Mouse (Mus musculus) limb, embryonic 15.5 days (tissue): ENCODE data around the gene Ankrd13b. TPM values are rescaled to one million over a fixed set of nuclear protein-coding genes. Genes with fewer than 3 reads are reported as not detected.

ENCODE experiments used
- ATAC-seq: fragments of 200-750 bp; cut with Nextera tagmentation; 2 replicates; pipeline ENCODE4 v1.8.0; 2017; ENCODE audit warnings: low read depth, moderate TSS enrichment; ENCODE audit not compliant: insufficient number of reproducible peaks, low FRiP score, low TSS enrichment
- H3K27ac ChIP-seq: fragments of 300-500 bp; sonication (generic); 2 replicates; pipeline ENCODE4 v1.5.1; 2015; ENCODE audit warnings: moderate library complexity, mild to moderate bottlenecking, inconsistent platforms
- H3K27me3 ChIP-seq: fragments of 300-500 bp; sonication (generic); 2 replicates; pipeline ENCODE4 v1.6.1; 2015; ENCODE audit warnings: inconsistent platforms
- H3K36me3 ChIP-seq: fragments of 300-500 bp; sonication (generic); 2 replicates; pipeline ENCODE4 v1.6.1; 2015; ENCODE audit warnings: inconsistent platforms
- H3K4me1 ChIP-seq: fragments of 300-500 bp; sonication (generic); 2 replicates; pipeline ENCODE4 v1.6.1; 2015; ENCODE audit warnings: inconsistent platforms
- H3K4me2 ChIP-seq: fragments of 300-500 bp; sonication (generic); 2 replicates; pipeline ENCODE4 v1.6.1; 2015; ENCODE audit warnings: mild to moderate bottlenecking, inconsistent platforms
- H3K4me3 ChIP-seq: fragments of 300-500 bp; sonication (generic); 2 replicates; pipeline ENCODE4 v1.5.1; 2015; ENCODE audit warnings: mild to moderate bottlenecking, inconsistent platforms
- H3K9ac ChIP-seq: fragments of 300-500 bp; sonication (generic); 2 replicates; pipeline ENCODE4 v1.6.1; 2015; ENCODE audit warnings: inconsistent platforms
- H3K9me3 ChIP-seq: fragments of 300-500 bp; sonication (generic); 2 replicates; pipeline ENCODE4 v1.6.1; 2016; ENCODE audit warnings: inconsistent platforms
- WGBS: fragments of 180-500 bp; shearing (Covaris S2); methylation state at CpG from one replicate; pipeline ENCODE4 v1.1.7; 2015; 5-methylcytosine and 5-hydroxymethylcytosine counted together
- polyA plus RNA-seq: library from polyadenylated mRNA; unstranded; fragments of >200 nt; fragmentation: Nextera tagmentation; extraction: Ambion mirVana; gene quantifications from 2 replicates; pipeline ENCODE4 v1.2.1, GENCODE M21; 2015

Ankrd13b gene
- polyA plus RNA-seq, 1 experiment from 2014 or later = 7.2 TPM

GRCm38 (mm10) chr11:77464684-77465083, 24.8 kb downstream of the Ankrd13b start:
- 55% methylated on average over 4 of the region's 4 CpGs for WGBS

DNA sequence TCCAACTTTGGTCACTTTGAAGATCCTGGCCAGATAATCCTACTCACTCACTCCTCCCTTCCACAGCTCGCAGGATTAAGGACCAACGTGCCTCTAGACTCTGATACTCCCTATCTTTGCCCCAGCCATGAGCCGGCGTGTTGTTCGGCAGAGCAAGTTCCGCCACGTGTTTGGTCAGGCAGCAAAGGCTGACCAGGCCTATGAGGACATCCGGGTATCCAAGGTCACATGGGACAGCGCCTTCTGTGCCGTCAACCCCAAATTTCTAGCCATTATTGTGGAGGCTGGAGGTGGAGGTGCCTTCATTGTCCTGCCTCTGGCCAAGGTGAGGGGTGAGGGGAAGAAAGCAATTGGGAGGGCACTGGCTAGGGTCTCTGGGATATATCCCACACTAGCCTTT, 25.7 kb downstream of the Ankrd13b start:
- no peaks in the 10 kb centered on the region for H3K36me3 ChIP-seq

More at GRCm38 (mm10) chr11:77464684-77465083, 24.8 kb downstream of the Ankrd13b start:
- Histone ChIP-seq H3K4me3 (no peak overlapping the region), H3K27ac (no peak overlapping the region), H3K4me2 (no peak overlapping the region), H3K9ac (no peak overlapping the region), H3K36me3 (no peaks in the 10 kb centered on the region), H3K27me3 (peaks cover 92% of the 10 kb centered on the region), H3K4me1 (peaks cover 27% of the 10 kb centered on the region), H3K9me3 (no peaks in the 10 kb centered on the region)
- ATAC-seq = no peak

GRCm38 (mm10) chr11:77463101-77463445, 26.4 kb downstream of the Ankrd13b start:
- Histone ChIP-seq H3K4me2 (peak overlapping the region; percentile 99), H3K4me1 (peaks cover 26% of the 10 kb centered on the region), H3K27me3 (peaks cover 77% of the 10 kb centered on the region), H3K4me3 (peak overlapping the region; percentile 57), H3K9ac (no peak overlapping the region), H3K36me3 (no peaks in the 10 kb centered on the region), H3K9me3 (no peaks in the 10 kb centered on the region), H3K27ac (no peak overlapping the region)
- 37% methylated on average over 8 of the region's 8 CpGs for WGBS
- no peak for ATAC-seq

More for the DNA sequence above, 25.7 kb downstream of the Ankrd13b start:
- no peak overlapping the region for H3K9ac ChIP-seq
- no peak overlapping the region for H3K4me3 ChIP-seq
- WGBS = 76% methylated on average over 10 of the region's 10 CpGs
- no peak overlapping the region for H3K27ac ChIP-seq
- no peaks in the 10 kb centered on the region for H3K9me3 ChIP-seq
- H3K4me2 ChIP-seq = no peak overlapping the region
- ATAC-seq = no peak
- H3K4me1 ChIP-seq = peaks cover 27% of the 10 kb centered on the region
- peaks cover 84% of the 10 kb centered on the region for H3K27me3 ChIP-seq

DNA sequence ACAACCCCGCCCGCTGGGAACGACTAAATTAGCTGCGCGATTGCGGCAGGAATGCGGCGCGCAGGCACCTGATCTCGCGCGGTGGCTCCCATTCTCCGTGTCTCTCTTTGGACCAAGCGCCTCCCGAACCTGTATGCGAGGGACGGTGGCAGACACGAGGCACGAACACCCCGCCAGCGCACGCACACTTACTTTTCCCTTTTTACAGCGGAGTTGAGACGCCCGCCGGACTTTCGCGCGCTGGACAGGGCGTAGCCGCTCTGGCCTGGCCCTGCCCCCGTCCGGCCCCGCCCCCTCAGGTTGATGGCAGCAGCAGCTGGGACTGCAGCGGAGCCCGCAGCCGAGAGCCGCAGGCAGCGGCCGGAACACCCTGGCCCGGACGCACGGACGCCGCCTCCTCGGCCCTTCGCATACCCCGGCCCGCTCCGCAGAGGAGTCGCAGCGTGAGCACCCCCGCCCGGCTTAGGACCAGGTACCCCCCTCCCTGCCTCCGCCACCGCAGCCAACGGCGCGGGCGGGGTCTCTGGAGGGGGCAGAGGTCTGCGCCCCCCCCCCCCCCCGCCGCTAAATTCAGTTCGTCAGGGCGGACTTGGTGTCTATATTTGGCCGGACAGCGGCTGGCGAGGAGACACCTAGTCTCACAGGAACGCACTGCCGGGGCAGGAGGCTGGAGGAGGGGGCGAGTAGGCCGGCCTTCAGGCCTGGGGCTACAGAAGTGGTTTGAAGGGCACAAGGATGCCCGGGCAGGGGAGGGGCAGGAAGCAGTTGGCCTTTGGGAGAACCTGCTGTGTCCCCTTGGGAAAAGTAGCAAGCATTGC, 27.0 kb downstream of the Ankrd13b start, which contains the start of gene Coro6:
Gene Coro6 (plus strand): TSS at position 129 of the 818 bp plus-strand sequence.
- Histone ChIP-seq H3K9ac (peak within 1 kb of the TSS; percentile 31; the same call in 1 of the 2 replicates), H3K4me1 (peaks cover 20% of the 10 kb centered on the region), H3K4me2 (peak within 1 kb of the TSS; percentile 99), H3K27me3 (peaks cover 71% of the 10 kb centered on the region), H3K27ac (no peak within 1 kb of the TSS), H3K9me3 (no peaks in the 10 kb centered on the region), H3K4me3 (peak within 1 kb of the TSS; percentile 57), H3K36me3 (no peaks in the 10 kb centered on the region)
- WGBS = under 1% methylated on average over 71 of the region's 73 CpGs
- peak; percentile 20; the same call in 1 of the 2 replicates for ATAC-seq

DNA sequence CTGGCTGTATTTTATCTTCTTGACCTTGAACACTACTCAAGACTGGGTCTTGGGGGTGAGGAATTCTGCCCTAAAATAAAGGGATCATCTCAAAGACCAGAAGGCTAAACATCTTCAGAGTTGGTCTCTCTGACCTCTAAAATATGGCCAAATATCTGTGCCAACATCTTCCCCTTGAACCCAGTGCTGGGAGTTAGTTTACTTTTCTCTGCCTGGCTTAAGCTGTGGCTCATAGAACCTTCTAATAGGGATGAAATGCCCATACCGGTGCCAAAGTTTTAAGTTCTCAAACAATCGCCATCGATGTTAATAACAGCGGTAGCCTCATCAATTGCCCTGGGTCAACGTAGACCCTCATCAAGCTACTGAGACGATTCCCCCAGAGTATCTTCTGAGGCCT, 27.6 kb downstream of the Ankrd13b start:
- Histone ChIP-seq H3K27me3 (peaks cover 65% of the 10 kb centered on the region), H3K36me3 (no peaks in the 10 kb centered on the region), H3K4me3 (peak overlapping the region; percentile 57), H3K9ac (peak overlapping the region; percentile 31; the same call in 1 of the 2 replicates), H3K27ac (no peak overlapping the region), H3K9me3 (no peaks in the 10 kb centered on the region), H3K4me2 (peak overlapping the region; percentile 99), H3K4me1 (peaks cover 14% of the 10 kb centered on the region)
- ATAC-seq = no peak
- WGBS = 6% methylated on average over 6 of the region's 6 CpGs

DNA sequence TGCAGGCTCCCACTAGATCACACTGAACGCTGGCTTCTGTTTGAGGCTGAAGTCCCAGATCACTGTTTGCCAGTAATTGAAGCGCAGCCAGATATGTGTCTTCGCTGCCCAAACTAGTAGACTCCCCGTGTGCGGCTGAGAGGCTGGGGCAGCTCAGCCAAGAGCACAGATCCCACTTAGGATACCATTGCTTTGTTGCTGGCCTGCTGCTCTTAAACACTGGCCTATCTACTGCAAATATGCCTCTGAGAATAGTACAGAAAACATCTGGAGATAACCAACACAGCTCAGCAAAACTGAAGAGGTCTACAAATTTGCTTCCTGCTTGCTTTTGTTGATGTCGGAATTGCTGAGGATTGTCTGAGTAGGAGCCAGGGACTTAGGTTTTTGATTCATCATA, 32.6 kb downstream of the Ankrd13b start:
- Histone ChIP-seq H3K9me3 (no peaks in the 10 kb centered on the region), H3K36me3 (peaks cover 19% of the 10 kb centered on the region), H3K9ac (no peak overlapping the region), H3K4me1 (peaks cover under 1% of the 10 kb centered on the region), H3K4me2 (no peak overlapping the region), H3K4me3 (no peak overlapping the region), H3K27me3 (peaks cover 15% of the 10 kb centered on the region), H3K27ac (no peak overlapping the region)
- no peak for ATAC-seq
- WGBS = 67% methylated on average over 6 of the region's 6 CpGs

GRCm38 (mm10) chr11:77455770-77456510, 33.5 kb downstream of the Ankrd13b start:
- Histone ChIP-seq H3K27me3 (peaks cover 7% of the 10 kb centered on the region; the same call in 1 of the 2 replicates), H3K4me2 (no peak overlapping the region), H3K4me1 (no peaks in the 10 kb centered on the region), H3K9ac (no peak overlapping the region), H3K4me3 (no peak overlapping the region), H3K27ac (no peak overlapping the region), H3K36me3 (peaks cover 19% of the 10 kb centered on the region), H3K9me3 (no peaks in the 10 kb centered on the region)
- no peak for ATAC-seq
- WGBS = 77% methylated on average over 9 of the region's 9 CpGs

DNA sequence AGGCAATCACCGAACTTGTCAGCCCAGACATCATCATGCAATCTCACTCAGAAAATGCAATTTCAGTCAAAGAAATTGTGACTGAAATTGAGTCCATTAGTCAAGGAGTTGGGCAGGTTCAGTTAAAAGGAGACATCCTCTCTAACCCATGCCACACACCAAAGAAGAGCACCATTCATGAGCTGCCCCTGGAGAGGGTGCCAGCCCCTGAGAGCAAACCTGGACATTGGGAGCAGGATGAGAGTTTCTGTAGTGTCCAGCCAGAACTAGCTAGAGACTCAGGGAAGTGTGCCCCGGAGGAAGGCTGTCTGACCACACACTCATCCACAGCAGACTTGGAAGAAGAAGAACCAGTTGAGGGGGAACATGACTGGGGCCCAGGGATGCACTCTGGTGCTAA, 36.1 kb downstream of the Ankrd13b start:
- H3K9ac ChIP-seq = no peak overlapping the region
- no peaks in the 10 kb centered on the region for H3K9me3 ChIP-seq
- no peaks in the 10 kb centered on the region for H3K27me3 ChIP-seq
- peaks cover 33% of the 10 kb centered on the region for H3K36me3 ChIP-seq
- no peak overlapping the region for H3K4me2 ChIP-seq
- no peaks in the 10 kb centered on the region for H3K4me1 ChIP-seq
- H3K27ac ChIP-seq = no peak overlapping the region
- WGBS = 93% methylated on average over 2 of the region's 2 CpGs
- ATAC-seq = no peak
- no peak overlapping the region for H3K4me3 ChIP-seq

DNA sequence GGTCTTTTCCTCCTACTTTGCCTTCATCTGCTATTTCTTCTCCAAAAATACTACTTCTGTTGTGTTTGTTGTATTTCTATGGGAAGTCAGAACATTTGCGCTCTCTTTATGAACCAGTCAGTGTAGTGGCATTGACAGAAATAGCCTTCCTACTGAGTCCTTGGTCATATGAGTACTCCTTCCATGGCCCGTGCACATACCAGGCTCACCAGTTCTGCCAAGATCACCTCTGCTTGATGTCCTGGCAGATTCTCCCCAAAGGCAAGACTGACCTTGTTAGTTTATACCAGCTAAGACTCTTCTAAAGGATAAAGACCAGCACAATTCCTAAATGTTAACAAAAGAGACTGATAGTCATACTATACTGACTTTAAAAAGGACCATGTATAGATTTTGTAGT, 37.8 kb downstream of the Ankrd13b start:
- Histone ChIP-seq H3K4me3 (no peak overlapping the region), H3K4me1 (no peaks in the 10 kb centered on the region), H3K4me2 (no peak overlapping the region), H3K36me3 (peaks cover 33% of the 10 kb centered on the region), H3K9me3 (no peaks in the 10 kb centered on the region), H3K27ac (no peak overlapping the region), H3K9ac (no peak overlapping the region), H3K27me3 (no peaks in the 10 kb centered on the region)
- ATAC-seq = no peak
- WGBS = 94% methylated on average over 2 of the region's 2 CpGs

- Histone ChIP-seq H3K9me3 (no peaks in the 10 kb centered on the region), H3K4me3 (no peak overlapping the region), H3K4me1 (no peaks in the 10 kb centered on the region), H3K27ac (no peak overlapping the region), H3K9ac (no peak overlapping the region), H3K4me2 (no peak overlapping the region), H3K36me3 (peaks cover 23% of the 10 kb centered on the region), H3K27me3 (no peaks in the 10 kb centered on the region)
- WGBS = 88% methylated on average over 7 of the region's 7 CpGs
- ATAC-seq = no peak
These were observed 40.3 kb downstream of the Ankrd13b start for GRCm38 (mm10) chr11:77449224-77449623.

DNA sequence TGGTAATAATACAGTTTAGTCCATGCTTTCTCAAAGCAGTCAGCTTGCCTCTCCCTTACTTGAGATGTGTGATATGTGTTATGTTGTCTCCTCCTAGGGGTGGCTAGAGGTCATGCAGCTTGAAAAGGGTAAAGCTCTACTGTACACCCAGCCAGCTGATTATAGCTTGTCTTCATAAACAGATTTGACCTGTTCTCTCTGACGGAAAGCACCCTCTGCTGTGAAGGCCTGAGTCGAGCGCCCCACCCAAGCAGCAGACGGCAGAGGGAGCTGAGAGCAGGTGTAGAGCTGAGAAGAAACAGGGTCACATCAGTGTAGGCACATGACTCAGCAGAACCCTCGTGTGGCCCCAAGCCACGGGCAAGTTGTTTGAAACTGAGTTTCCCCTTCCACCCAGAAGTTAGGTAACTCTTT, 42.8 kb downstream of the Ankrd13b start:
- Histone ChIP-seq H3K36me3 (peaks cover 14% of the 10 kb centered on the region), H3K4me2 (no peak overlapping the region), H3K4me1 (no peaks in the 10 kb centered on the region), H3K9me3 (no peaks in the 10 kb centered on the region), H3K9ac (no peak overlapping the region), H3K4me3 (no peak overlapping the region), H3K27ac (no peak overlapping the region), H3K27me3 (no peaks in the 10 kb centered on the region)
- WGBS = 41% methylated on average over 6 of the region's 6 CpGs
- peak; percentile 69; the same call in 1 of the 2 replicates for ATAC-seq

- H3K27me3 ChIP-seq = no peaks in the 10 kb centered on the region
- H3K4me1 ChIP-seq = no peaks in the 10 kb centered on the region
- no peak overlapping the region for H3K4me3 ChIP-seq
- H3K9me3 ChIP-seq = no peaks in the 10 kb centered on the region
- no peak overlapping the region for H3K4me2 ChIP-seq
- ATAC-seq = no peak
- H3K9ac ChIP-seq = no peak overlapping the region
- WGBS = 71% methylated on average over 2 of the region's 2 CpGs
- H3K36me3 ChIP-seq = peaks cover 13% of the 10 kb centered on the region
- H3K27ac ChIP-seq = no peak overlapping the region
These were observed 44.5 kb downstream of the Ankrd13b start for GRCm38 (mm10) chr11:77444939-77445338.
